Mouse (Mus musculus): ENCODE results near the gene Fam180a. TPM values are rescaled to one million over a fixed set of nuclear protein-coding genes. Genes with fewer than 3 reads are reported as not detected.

Gene Fam180a
- 0.38 and 0.52 TPM in 2 replicates for polyA plus RNA-seq (2012; rRNA removed)

DNA sequence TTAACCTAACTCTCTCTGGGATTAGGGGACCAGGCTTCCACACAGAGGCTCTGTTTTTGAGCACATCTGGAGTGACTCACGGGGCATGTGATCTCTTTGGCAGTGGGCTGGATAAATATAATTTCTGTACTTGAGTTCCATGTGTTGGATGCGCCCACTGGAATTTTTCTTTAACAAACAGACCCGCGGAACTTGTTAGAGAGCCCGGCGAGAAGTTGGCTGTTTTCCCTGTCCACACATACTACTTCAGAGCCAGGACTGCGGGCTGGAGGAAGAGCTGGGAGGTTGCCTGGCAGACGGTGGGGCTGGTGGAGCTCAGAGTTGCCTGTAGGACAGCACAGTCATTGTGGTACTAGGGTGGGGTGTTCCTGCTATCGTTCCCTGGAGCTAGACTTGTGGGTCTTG is at the start of gene Fam180a:
Gene Fam180a (minus strand): TSS at position 31 of the 405 bp plus-strand sequence.

GRCm38 (mm10) chr6:35308037-35308436 is 17.9 kb downstream of the Fam180a start, which contains the start of gene Slc13a4:
Slc13a4 (minus strand) TSS chr6:35308131.

Other genes with a start within 250 kb of the Fam180a start
- gene Cnot4, start 192.4 kb downstream of the Fam180a start, polyA plus RNA-seq (2012; rRNA removed): 22.1 TPM in 2 replicates
- 58.1 and 58.9 TPM in 2 replicates for gene Nup205, start 148.7 kb downstream of the Fam180a start, polyA plus RNA-seq (2012; rRNA removed)
- 4.1 and 4.2 TPM in 2 replicates for gene Slc13a4, start 18.0 kb downstream of the Fam180a start, polyA plus RNA-seq (2012; rRNA removed)
- gene Mtpn, start 213.7 kb upstream of the Fam180a start, polyA plus RNA-seq (2012; rRNA removed): 122 and 130 TPM in 2 replicates

Measured in central nervous system, embryonic 18 days (tissue).